Mouse (Mus musculus) MEL (cell line): ENCODE measurements around the gene Fam173a.

Experiments used
- CHD2 ChIP-seq: IDR thresholded peaks from 2 replicates; pipeline ENCODE4 v1.6.1; 2011; ENCODE audit warnings: low read length, improper control_type of control experiment
- CTCF ChIP-seq, 3 experiments: IDR thresholded peaks in 2 of 3; conservative IDR thresholded peaks in 1 of 3; 2 replicates each; pipeline ENCODE4 v1.5.1; 2011 to 2012; ENCODE audit warnings: low read length in 3 of 3, low read depth in 2 of 3, mild to moderate bottlenecking in 2 of 3, improper control_type of control experiment in 1 of 3, inconsistent platforms in 1 of 3, mixed read lengths in 1 of 3, moderate library complexity in 1 of 3; ENCODE audit not compliant: control insufficient read depth in 1 of 3, insufficient read depth in 1 of 3, poor library complexity in 1 of 3, severe bottlenecking in 1 of 3
- E2F4 ChIP-seq: IDR thresholded peaks from 2 replicates; pipeline ENCODE4 v1.6.1; 2011; ENCODE audit warnings: low read depth, low read length, improper control_type of control experiment, borderline replicate concordance
- ELF1 ChIP-seq: IDR thresholded peaks from 2 replicates; pipeline ENCODE4 v1.6.1; 2014; ENCODE audit warnings: low read depth, mild to moderate bottlenecking, inconsistent platforms, low read length, improper control_type of control experiment, moderate library complexity
- EP300 ChIP-seq, 2 experiments: IDR thresholded peaks; 2 replicates each; pipeline ENCODE4 v1.6.1; 2011; ENCODE audit warnings: improper control_type of control experiment in 2 of 2, low read length in 2 of 2, low read depth in 1 of 2, mild to moderate bottlenecking in 1 of 2
- GATA1 ChIP-seq: IDR thresholded peaks from 2 replicates; pipeline ENCODE4 v1.6.1; 2011; ENCODE audit warnings: low read depth, low read length, improper control_type of control experiment
- HCFC1 ChIP-seq: IDR thresholded peaks from 2 replicates; pipeline ENCODE4 v1.6.1; 2012; ENCODE audit warnings: low read depth, mild to moderate bottlenecking, inconsistent platforms, low read length, improper control_type of control experiment, moderate library complexity
- KAT2A ChIP-seq: conservative IDR thresholded peaks from 2 replicates; pipeline ENCODE4 v1.6.1; 2012; ENCODE audit warnings: low read depth, low read length, improper control_type of control experiment, inconsistent platforms
- MAFK ChIP-seq: IDR thresholded peaks from 2 replicates; pipeline ENCODE4 v1.6.1; 2011; ENCODE audit warnings: low read depth, mild to moderate bottlenecking, low read length, improper control_type of control experiment, borderline replicate concordance
- MXI1 ChIP-seq: IDR thresholded peaks from 2 replicates; pipeline ENCODE4 v1.6.1; 2011; ENCODE audit warnings: mild to moderate bottlenecking, low read depth, low read length, improper control_type of control experiment
- MYC ChIP-seq: IDR thresholded peaks from 2 replicates; pipeline ENCODE4 v1.6.1; 2011; ENCODE audit warnings: low read depth, mild to moderate bottlenecking, low read length, improper control_type of control experiment, moderate library complexity
- POLR2A ChIP-seq, 2 experiments: IDR thresholded peaks; 2 replicates each; pipeline ENCODE4 v1.6.1; 2011 to 2012; ENCODE audit warnings: low read length in 2 of 2, mild to moderate bottlenecking in 2 of 2, control low read depth in 1 of 2, improper control_type of control experiment in 1 of 2, low read depth in 1 of 2, moderate library complexity in 1 of 2; ENCODE audit not compliant: control insufficient read depth in 1 of 2, insufficient read depth in 1 of 2, poor library complexity in 1 of 2
- USF1 ChIP-seq: IDR thresholded peaks from 2 replicates; pipeline ENCODE4 v1.6.1; 2014; ENCODE audit warnings: low read depth, mild to moderate bottlenecking, inconsistent platforms, low read length, improper control_type of control experiment, moderate library complexity
- ZKSCAN1 ChIP-seq: IDR thresholded peaks from 2 replicates; pipeline ENCODE4 v1.6.1; 2012; ENCODE audit warnings: low read depth, mild to moderate bottlenecking, inconsistent platforms, low read length, improper control_type of control experiment, moderate library complexity

- TF ChIP-seq CHD2 (no peak), MYC (no peak), POLR2A (IDR thresholded peaks at IDR 0.05; ENCODE audit: control insufficient read depth in 1 of 2, insufficient read depth in 1 of 2, low read depth in 1 of 2, low read length in 2 of 2, poor library complexity in 1 of 2) (no peak; a peak in 1 of 4 replicates), MXI1 (no peak), GATA1 (no peak), MAFK (no peak), CTCF (IDR thresholded peaks at IDR 0.05 in 2 of 3, conservative IDR thresholded peaks at IDR 0.05 in 1 of 3; ENCODE audit: control insufficient read depth in 1 of 3, insufficient read depth in 1 of 3, low read depth in 2 of 3, low read length in 3 of 3, poor library complexity in 1 of 3, severe bottlenecking in 1 of 3) (no peak), EP300 (IDR thresholded peaks at IDR 0.05; ENCODE audit: low read depth in 1 of 2, low read length in 2 of 2) (no peak), ELF1 (no peak), ZKSCAN1 (no peak), KAT2A (no peak), USF1 (no peak), HCFC1 (no peak), E2F4 (no peak)
Observed at GRCm38 (mm10) chr17:25837533-25837932, 44.8 kb upstream of the Fam173a start.
